Mouse (Mus musculus) lung, postnatal 14 days (tissue): ENCODE data around the gene Gm29666.

Experiments used
- DNase-seq: peaks from one replicate; pipeline ENCODE4 v3.0.0; 2021

Gene Gm29666

GRCm38 (mm10) chr15:84919938-84920337, at the start of gene Gm29666:
Gm29666 (minus strand) TSS chr15:84920038.
- no peak for DNase-seq

GRCm38 (mm10) chr15:84968534-84968933, 48.7 kb upstream of the Gm29666 start:
- no peak for DNase-seq

GRCm38 (mm10) chr15:84965575-84966360, 45.9 kb upstream of the Gm29666 start:
- DNase-seq, result peak; percentile 67

- no peak for DNase-seq
Measured at GRCm38 (mm10) chr15:84964771-84965170, 44.9 kb upstream of the Gm29666 start.

- DNase-seq, result no peak
Measured at GRCm38 (mm10) chr15:84962518-84962917, 42.7 kb upstream of the Gm29666 start.

GRCm38 (mm10) chr15:84960692-84961091, 40.9 kb upstream of the Gm29666 start:
- DNase-seq, result no peak

- DNase-seq, result no peak
Measured at GRCm38 (mm10) chr15:84959891-84960290, 40.1 kb upstream of the Gm29666 start.

- no peak for DNase-seq
Measured at GRCm38 (mm10) chr15:84958331-84958730, 38.5 kb upstream of the Gm29666 start.

GRCm38 (mm10) chr15:84957851-84958250, 38.0 kb upstream of the Gm29666 start:
- DNase-seq, result no peak

GRCm38 (mm10) chr15:84953259-84953658, 33.4 kb upstream of the Gm29666 start:
- DNase-seq, result no peak

- no peak for DNase-seq
Measured at GRCm38 (mm10) chr15:84950053-84950452, 30.2 kb upstream of the Gm29666 start.

GRCm38 (mm10) chr15:84948990-84949389, 29.2 kb upstream of the Gm29666 start:
- no peak for DNase-seq

- no peak for DNase-seq
Measured at GRCm38 (mm10) chr15:84944319-84944718, 24.5 kb upstream of the Gm29666 start.

GRCm38 (mm10) chr15:84942647-84943285, 22.9 kb upstream of the Gm29666 start:
- DNase-seq, result peak; percentile 23

- DNase-seq, result peak; percentile 16
Measured at GRCm38 (mm10) chr15:84940102-84940501, 20.3 kb upstream of the Gm29666 start.

- DNase-seq, result no peak
Measured at GRCm38 (mm10) chr15:84934901-84935300, 15.1 kb upstream of the Gm29666 start.

- DNase-seq, result no peak
Measured at GRCm38 (mm10) chr15:84932351-84932750, 12.5 kb upstream of the Gm29666 start.

GRCm38 (mm10) chr15:84925495-84926018, 5.7 kb upstream of the Gm29666 start:
- no peak for DNase-seq

- DNase-seq, result peak; percentile 22
Measured at GRCm38 (mm10) chr15:84924781-84925315, 5.0 kb upstream of the Gm29666 start.

GRCm38 (mm10) chr15:84923508-84924181, 3.8 kb upstream of the Gm29666 start:
- DNase-seq, result no peak

GRCm38 (mm10) chr15:84922884-84923507, 3.2 kb upstream of the Gm29666 start, which contains the start of gene Nup50:
Nup50 (plus strand) TSS chr15:84923411.
- peak; percentile 100 for DNase-seq

GRCm38 (mm10) chr15:84913201-84913600, 6.6 kb downstream of the Gm29666 start:
- no peak for DNase-seq
